Mouse (Mus musculus): Measurements from ENCODE around the gene Itm2b.
A peak's percentile ranks its signal among the peaks of the same experiment; 100 is the strongest.

Itm2b gene

GRCm38 (mm10) chr14:73395750-73396149 is 10.7 kb upstream of the Itm2b start:
- no peak for DNase-seq (ENCODE audit: low spot score in 2 of 2)

- no peak for DNase-seq (ENCODE audit: low spot score in 2 of 2)
Measured at GRCm38 (mm10) chr14:73394263-73395006, 9.3 kb upstream of the Itm2b start.

GRCm38 (mm10) chr14:73391457-73391856 is 6.4 kb upstream of the Itm2b start:
- DNase-seq (ENCODE audit: low spot score in 2 of 2) = no peak

GRCm38 (mm10) chr14:73390196-73390595 is 5.1 kb upstream of the Itm2b start:
- DNase-seq (ENCODE audit: low spot score in 2 of 2) = no peak

- no peak for DNase-seq (ENCODE audit: low spot score in 2 of 2)
Measured at GRCm38 (mm10) chr14:73389059-73389458, 4.0 kb upstream of the Itm2b start.

- no peak for DNase-seq (ENCODE audit: low spot score in 2 of 2)
Measured at GRCm38 (mm10) chr14:73388546-73388945, 3.5 kb upstream of the Itm2b start.

- no peak for DNase-seq (ENCODE audit: low spot score in 2 of 2)
Measured at GRCm38 (mm10) chr14:73386493-73386892, 1.4 kb upstream of the Itm2b start.

GRCm38 (mm10) chr14:73385720-73386374 is 758 bp upstream of the Itm2b start:
- no peak for DNase-seq (ENCODE audit: low spot score in 2 of 2)

GRCm38 (mm10) chr14:73384546-73384912 is 560 bp downstream of the Itm2b start:
- peak in 1 of 2 experiments; percentile 50 for DNase-seq (ENCODE audit: low spot score in 2 of 2)

GRCm38 (mm10) chr14:73383746-73384145 is 1.3 kb downstream of the Itm2b start:
- no peak for DNase-seq (ENCODE audit: low spot score in 2 of 2)

- peak; percentile 73 to 84 for DNase-seq (ENCODE audit: low spot score in 2 of 2)
Measured at GRCm38 (mm10) chr14:73382699-73383098, 2.4 kb downstream of the Itm2b start.

- no peak for DNase-seq (ENCODE audit: low spot score in 2 of 2)
Measured at GRCm38 (mm10) chr14:73381559-73381958, 3.5 kb downstream of the Itm2b start.

- DNase-seq (ENCODE audit: low spot score in 2 of 2) = no peak
Measured at GRCm38 (mm10) chr14:73377804-73378203, 7.3 kb downstream of the Itm2b start.

GRCm38 (mm10) chr14:73376920-73377319 is 8.2 kb downstream of the Itm2b start:
- no peak for DNase-seq (ENCODE audit: low spot score in 2 of 2)

- DNase-seq (ENCODE audit: low spot score in 2 of 2) = no peak
Measured at GRCm38 (mm10) chr14:73375903-73376302, 9.2 kb downstream of the Itm2b start.

- DNase-seq (ENCODE audit: low spot score in 2 of 2) = no peak
Measured at GRCm38 (mm10) chr14:73375445-73375844, 9.6 kb downstream of the Itm2b start.

- DNase-seq (ENCODE audit: low spot score in 2 of 2) = no peak
Measured at GRCm38 (mm10) chr14:73374315-73374890, 10.7 kb downstream of the Itm2b start.

GRCm38 (mm10) chr14:73373606-73374005 is 11.5 kb downstream of the Itm2b start:
- DNase-seq (ENCODE audit: low spot score in 2 of 2) = no peak

- DNase-seq (ENCODE audit: low spot score in 2 of 2) = no peak
Measured at GRCm38 (mm10) chr14:73372990-73373389, 12.1 kb downstream of the Itm2b start.

GRCm38 (mm10) chr14:73371577-73371976 is 13.5 kb downstream of the Itm2b start:
- DNase-seq (ENCODE audit: low spot score in 2 of 2) = no peak

GRCm38 (mm10) chr14:73370695-73371372 is 14.3 kb downstream of the Itm2b start:
- no peak for DNase-seq (ENCODE audit: low spot score in 2 of 2)

- no peak for DNase-seq (ENCODE audit: low spot score in 2 of 2)
Measured at GRCm38 (mm10) chr14:73370078-73370670, 14.9 kb downstream of the Itm2b start.

Measured in left cerebral cortex, adult 9 months (tissue).